Mouse (Mus musculus): ENCODE data around the gene Hax1. TPM values are rescaled to one million over a fixed set of nuclear protein-coding genes. Genes with fewer than 3 reads are reported as not detected.
A peak's percentile ranks its signal among the peaks of the same experiment; 100 is the strongest.

Gene Hax1
- total RNA-seq, 2 experiments from 2014 or later = 52.2 to 57.7 TPM

DNA sequence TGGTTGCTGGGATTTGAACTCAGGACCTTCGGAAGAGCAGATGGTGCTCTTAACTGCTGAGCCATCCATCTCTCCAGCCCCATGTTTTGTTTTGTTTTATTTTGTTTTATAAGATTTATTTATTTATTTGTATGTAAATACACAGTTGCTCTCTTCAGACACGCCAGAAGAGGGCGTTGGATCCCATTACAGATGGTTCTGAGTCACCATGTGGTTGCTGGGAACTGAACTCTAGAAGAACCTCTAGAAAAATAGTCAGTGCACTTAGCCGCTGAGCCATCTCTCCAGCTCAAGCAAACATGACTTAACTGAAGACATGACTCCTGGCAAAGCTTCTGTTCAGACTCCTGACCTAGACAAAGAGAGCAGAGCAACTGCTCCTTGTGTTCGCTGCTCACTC is 16.2 kb downstream of the Hax1 start:
- Histone ChIP-seq H3K4me3 (no peak overlapping the region), H3K27ac (no peak overlapping the region)
- no peak for DNase-seq
- intact Hi-C loops (cut with DNase I) = no loop called here
- TF ChIP-seq CTCF (IDR thresholded peaks at IDR 0.05) = no peak

DNA sequence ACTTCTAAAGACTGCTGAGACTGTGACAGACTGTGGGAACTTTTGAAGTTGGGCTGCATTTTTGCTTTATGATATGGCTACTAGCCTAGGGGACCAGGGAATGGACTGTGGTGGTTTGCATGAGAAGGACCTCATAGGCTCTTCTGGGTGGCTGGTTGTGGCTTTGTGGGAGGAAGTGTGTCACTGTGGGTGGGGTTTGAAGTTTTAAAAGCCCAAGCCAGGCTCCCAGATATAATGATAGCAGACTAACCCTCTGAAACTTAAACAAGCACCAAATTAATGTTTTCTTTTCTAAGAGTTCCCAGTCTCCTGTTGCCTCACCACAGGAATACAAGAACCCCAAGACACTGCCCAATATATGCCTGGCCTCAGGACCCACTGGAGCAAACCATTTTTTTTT is 21.7 kb downstream of the Hax1 start:
- no peak for TF ChIP-seq CTCF (IDR thresholded peaks at IDR 0.05)
- Histone ChIP-seq H3K4me3 (no peak overlapping the region), H3K27ac (no peak overlapping the region)
- intact Hi-C loops (cut with DNase I) = no loop called here
- no peak for DNase-seq

DNA sequence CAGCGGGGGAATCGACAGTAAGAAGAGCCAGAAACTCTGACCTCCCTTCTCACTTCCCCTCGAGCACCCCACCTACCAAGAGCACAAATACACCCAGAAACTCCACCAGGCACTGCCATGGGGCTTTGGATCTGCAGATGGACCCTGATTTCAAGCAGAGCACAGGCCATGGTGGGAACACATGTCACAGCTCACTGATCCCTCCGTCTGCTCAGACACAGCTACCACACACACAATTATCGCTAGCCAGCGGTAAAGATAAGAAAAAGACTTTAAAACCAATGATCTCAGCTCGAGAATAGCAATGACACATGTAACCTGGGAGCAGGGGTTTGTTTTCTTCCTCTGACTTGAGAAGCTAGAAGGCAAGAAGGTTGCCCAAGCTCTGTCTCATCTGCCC is 30.1 kb downstream of the Hax1 start:
- H3K4me3 ChIP-seq = no peak overlapping the region
- TF ChIP-seq CTCF (IDR thresholded peaks at IDR 0.05) = no peak
- no peak overlapping the region for H3K27ac ChIP-seq
- DNase-seq = no peak
- intact Hi-C loops (cut with DNase I) = no loop called here

DNA sequence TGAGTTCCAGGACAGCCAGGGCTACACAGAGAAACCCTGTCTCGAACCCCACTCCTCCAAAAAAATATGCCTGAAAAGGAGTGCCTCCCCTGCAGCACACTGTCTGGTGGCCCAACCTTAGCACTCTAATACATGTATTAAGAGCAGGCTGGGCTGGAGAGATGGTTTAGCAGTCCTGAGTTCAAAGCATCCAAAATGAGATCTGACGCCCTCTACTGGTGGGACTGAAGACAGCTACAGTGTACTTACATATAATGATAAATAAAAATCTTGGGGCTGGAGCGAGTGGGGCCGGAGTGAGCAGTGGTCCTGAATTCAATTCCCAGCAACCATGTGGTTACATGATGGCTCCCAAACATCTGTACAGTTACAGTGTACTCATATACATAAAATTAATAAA is 31.6 kb downstream of the Hax1 start:
- peak; percentile 50 for TF ChIP-seq CTCF (IDR thresholded peaks at IDR 0.05)
- Histone ChIP-seq H3K27ac (no peak overlapping the region), H3K4me3 (no peak overlapping the region)
- DNase-seq = no peak
- intact Hi-C loops (cut with DNase I) = no loop called here

DNA sequence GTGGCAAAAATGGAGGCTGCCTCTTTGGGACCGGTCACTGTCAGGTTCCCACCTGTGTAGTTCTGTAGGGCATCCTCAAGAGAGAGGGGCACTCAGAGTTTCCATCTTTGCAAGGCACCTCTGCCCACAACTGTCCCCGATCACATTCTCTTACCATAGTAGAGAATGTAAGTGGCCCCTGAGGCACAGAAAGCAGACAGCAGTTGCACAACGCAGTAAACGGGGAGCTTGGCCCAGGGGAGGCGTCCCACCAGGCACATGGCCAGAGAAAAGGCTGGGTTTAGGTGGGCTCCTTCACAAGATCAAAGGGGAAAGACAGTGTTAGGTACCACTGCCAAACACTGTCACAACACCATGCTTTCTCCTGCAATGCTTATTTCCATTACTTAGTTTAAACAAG is 32.6 kb downstream of the Hax1 start:
- no peak for DNase-seq
- no peak for TF ChIP-seq CTCF (IDR thresholded peaks at IDR 0.05)
- Histone ChIP-seq H3K4me3 (no peak overlapping the region), H3K27ac (no peak overlapping the region)
- intact Hi-C loops (cut with DNase I) = no loop called here

DNA sequence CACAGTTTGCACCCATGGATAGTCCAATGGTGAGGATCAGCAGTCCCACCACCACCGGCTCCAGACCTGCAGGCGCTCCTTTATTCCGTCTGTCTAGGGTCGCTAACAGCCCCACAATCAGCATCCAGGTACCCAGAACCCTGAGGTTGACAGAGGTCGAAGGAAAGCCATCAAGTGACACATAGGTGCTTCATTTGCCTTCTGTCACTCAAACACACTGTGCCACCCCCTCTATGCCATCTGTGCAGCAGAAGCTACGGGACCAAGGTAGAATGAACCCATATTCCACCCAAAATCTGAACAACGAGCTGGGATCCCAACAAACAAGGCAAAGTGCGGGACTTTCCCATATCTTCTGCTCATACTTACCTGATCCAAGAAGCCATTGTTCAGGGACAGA is 33.0 kb downstream of the Hax1 start:
- intact Hi-C loops (cut with DNase I) = no loop called here
- Histone ChIP-seq H3K27ac (no peak overlapping the region), H3K4me3 (no peak overlapping the region)
- no peak for DNase-seq
- TF ChIP-seq CTCF (IDR thresholded peaks at IDR 0.05) = no peak

DNA sequence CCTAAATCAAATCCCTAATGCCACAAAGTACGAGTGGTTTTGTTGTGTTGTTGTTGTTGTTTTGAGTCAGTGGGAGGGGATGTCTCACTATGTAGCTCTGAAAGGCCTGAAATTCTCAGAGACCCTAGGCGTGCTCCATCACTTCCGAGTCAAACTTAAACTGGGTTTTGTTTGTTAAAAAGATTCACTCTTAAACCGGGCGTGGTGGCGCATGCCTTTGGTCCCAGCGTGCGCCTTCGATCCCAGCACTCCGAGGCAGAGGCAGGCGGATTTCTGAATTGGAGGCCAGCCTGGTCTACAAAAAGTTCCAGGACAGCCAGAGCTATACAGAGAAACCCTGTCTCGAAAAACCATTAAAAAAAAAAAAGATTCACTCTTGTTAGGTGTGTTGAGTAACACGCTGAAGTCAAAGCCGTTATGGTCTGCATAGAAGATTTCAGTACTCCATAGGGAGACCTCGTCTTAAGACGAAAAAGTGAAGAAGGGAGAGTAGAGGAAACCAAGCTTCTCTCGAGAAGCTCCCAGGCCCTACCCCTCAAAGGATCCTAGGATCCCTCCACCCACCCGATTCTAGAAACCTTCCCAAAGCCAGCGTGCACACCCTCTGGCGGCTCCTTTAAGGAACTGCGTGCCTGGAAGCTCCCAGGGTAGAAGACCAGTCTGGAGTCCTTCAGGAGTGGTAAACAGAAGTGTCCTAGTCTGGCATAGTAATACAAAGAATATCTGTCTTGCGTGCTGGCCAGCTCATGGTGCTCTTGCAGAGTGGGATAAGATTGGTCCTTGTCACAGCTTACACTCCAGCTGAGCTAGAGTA is 34.4 kb downstream of the Hax1 start:
- peak; percentile 96 for TF ChIP-seq CTCF (IDR thresholded peaks at IDR 0.05)
- H3K27ac ChIP-seq = peak overlapping the region; percentile 94
- H3K4me3 ChIP-seq = peak overlapping the region; percentile 87
- peak; percentile 64 for DNase-seq
- intact Hi-C loops (cut with DNase I) = no loop called here

DNA sequence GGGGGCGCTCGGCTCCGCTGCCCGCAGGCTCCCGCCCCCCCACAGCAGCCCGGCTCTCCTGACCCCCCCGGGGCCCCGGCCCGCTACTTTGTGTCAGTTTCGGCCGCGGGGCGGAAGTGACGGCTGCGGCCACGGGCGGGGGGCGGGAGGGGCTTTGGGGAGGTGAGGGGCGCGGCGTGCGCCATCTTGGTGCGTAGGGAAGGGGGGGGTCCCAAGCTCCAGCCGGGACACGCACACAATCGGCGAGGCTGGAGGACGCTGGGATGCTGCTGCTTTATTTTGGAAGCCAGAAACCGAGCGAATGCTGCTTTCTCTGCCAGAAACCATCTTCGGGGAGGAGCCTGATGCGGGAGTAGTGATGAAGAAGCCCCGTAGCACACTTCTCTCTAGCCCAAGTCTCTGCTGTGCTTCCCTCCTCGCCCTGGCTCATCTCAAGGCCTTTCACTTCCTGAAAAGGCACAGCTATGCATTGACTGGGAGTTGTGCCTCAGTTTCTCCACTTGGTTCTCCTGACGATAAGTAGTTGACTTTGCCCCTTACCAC is 35.3 kb downstream of the Hax1 start, which contains the start of gene Atp8b2:
TSS of gene Atp8b2 (minus strand) at position 288 of the 543 bp plus-strand sequence.
- peak within 1 kb of the TSS; percentile 94 for H3K27ac ChIP-seq
- no peak for TF ChIP-seq CTCF (IDR thresholded peaks at IDR 0.05)
- DNase-seq = peak; percentile 70
- intact Hi-C loops (cut with DNase I) = no loop called here
- H3K4me3 ChIP-seq = peak within 1 kb of the TSS; percentile 87

DNA sequence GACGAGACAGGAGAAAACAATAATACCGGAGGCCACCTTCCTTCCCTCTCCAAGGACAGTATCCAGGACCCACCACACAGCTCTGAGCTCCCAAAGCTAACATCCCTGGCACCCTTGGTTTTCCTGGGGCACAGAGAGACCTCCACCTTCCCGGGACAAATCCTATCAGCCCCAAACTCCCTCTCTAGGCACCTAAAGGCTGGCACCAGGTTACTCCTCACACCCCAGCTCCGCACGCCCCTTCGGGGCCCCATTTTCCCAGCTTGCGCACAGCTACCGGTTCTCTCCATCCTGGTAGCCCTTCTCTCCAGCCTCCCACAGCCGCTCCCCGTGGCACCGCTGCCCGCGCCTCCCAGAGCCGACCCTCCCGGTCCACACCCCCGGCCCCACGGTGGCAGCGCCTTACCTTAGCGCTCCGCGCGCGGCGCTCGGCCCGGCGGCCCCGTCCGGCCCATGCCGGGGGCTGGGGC is 35.8 kb downstream of the Hax1 start:
- peak overlapping the region; percentile 94 for H3K27ac ChIP-seq
- intact Hi-C loops (cut with DNase I) = no loop called here
- DNase-seq = no peak
- no peak for TF ChIP-seq CTCF (IDR thresholded peaks at IDR 0.05)
- peak overlapping the region; percentile 87 for H3K4me3 ChIP-seq

DNA sequence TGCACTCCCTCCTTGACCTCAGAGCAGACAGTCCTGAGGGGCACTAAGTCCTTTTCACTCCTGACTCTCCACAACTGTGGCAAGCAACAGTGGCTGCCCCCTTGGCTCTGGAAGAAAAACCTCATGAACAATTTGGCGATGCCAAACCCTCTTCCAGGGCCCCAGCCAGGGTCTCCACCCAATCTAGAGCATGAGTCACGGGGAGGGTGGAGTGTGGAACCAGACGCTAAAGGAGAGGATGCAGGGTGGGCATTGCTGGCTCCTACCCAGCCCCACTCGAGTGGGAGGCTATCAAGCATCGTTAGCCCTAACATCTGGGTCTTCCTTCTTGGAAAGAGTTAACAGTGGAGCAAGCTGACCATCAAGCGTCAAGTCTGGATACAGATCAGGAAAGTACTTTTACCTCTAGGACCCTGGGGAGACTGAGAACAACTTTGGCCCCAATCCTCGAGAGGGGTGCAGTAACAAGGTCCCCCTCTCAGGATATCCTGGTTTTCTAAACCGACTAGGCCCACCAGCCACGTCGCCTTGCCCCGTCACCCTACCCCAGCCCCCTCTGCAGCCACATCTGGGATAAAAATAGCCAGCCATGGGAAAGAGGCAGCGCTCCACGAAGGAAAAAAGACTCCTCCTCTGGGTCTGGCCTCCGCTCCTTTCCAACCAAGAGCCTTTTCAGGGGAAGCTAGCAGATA is 36.4 kb downstream of the Hax1 start:
- intact Hi-C loops (cut with DNase I) = no loop called here
- TF ChIP-seq CTCF (IDR thresholded peaks at IDR 0.05) = no peak
- Histone ChIP-seq H3K27ac (peak overlapping the region; percentile 94), H3K4me3 (peak overlapping the region; percentile 87)
- DNase-seq = peak; percentile 61

DNA sequence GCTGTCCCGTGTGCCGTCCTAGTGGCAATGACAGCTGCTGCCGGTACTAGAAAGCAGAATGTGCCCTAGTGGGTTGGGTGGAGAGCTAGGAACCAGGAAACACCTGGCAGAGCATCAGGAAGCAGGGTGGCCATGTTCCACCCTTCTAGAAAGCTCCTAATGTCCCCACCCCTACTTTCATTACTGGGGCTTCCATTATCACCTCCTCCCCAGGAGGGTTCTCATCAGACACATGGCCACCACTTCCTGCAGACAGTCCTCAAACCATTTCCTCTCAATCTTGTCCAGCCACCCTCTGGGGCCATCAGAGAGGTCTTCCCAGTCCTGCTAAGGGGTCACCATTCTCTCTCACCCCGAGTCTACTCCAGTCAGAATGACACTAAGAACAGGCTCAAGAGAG is 37.1 kb downstream of the Hax1 start:
- TF ChIP-seq CTCF (IDR thresholded peaks at IDR 0.05) = no peak
- H3K27ac ChIP-seq = peak overlapping the region; percentile 94
- peak overlapping the region; percentile 87 for H3K4me3 ChIP-seq
- intact Hi-C loops (cut with DNase I) = no loop called here
- no peak for DNase-seq

DNA sequence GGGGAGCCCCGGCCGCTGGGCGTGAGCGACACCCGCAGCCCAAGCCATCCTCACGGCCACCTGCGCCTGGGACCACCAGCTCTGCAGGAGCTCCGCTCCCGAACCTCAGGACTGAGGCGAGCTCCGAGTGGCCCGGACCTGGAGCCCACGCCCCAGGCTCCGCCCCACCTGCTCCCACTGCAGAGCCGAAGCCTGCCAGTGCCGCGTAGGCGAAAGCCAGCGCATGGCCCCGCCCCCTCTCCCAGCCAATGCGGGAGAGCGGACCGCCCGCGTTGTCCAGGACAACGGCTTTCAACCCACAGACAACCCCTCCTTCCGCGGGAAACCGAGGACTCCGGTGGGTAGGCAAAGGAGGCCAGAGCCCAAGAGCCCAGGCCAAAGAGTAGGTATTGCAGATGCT is 38.1 kb downstream of the Hax1 start:
- DNase-seq = peak; percentile 96
- Histone ChIP-seq H3K27ac (peak overlapping the region; percentile 94), H3K4me3 (peak overlapping the region; percentile 87)
- no peak for TF ChIP-seq CTCF (IDR thresholded peaks at IDR 0.05)
- intact Hi-C loops (cut with DNase I) = no loop called here

DNA sequence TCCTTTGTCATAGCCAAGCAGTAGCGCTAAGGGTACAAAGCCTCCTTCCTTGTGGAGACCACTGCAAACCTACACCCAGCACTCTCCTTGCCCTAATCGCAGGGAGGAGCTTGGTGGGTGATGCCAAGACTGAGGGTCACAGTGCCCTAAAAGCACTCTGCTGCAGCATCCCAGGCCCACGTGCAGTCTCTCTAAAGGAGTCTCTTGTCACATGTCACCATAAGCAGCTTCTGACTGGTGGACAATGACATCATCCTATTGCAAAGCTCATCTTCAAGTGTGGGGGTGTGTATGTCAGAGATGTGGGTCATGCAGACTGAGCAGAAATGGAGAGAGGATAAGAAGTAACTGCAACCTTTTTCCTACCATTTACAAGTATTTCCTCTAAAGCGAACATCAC is 39.1 kb downstream of the Hax1 start:
- Histone ChIP-seq H3K4me3 (no peak overlapping the region; the same call in 1 of the 2 replicates), H3K27ac (peak overlapping the region; percentile 94; the same call in 1 of the 2 replicates)
- TF ChIP-seq CTCF (IDR thresholded peaks at IDR 0.05) = no peak
- no peak for DNase-seq
- intact Hi-C loops (cut with DNase I) = no loop called here

All from gastrocnemius, adult 2 months (tissue).